Mouse (Mus musculus) intestine, embryonic 14.5 days (tissue): ENCODE measurements at regions not wholly inside any gene's neighbourhood (a gene's known extent, or its start where the extent isn't known, plus 50 kb on each side); places are given as distances from the start of the nearest gene placed in this dataset.

Experiments used
- ATAC-seq: fragments of 200-750 bp; cut with Nextera tagmentation; replicated peaks from 2 replicates; pipeline ENCODE4 v1.8.0; 2017; ENCODE audit warnings: low read depth, moderate number of reproducible peaks, moderate TSS enrichment, moderate library complexity; ENCODE audit not compliant: low FRiP score, low TSS enrichment
- DNase-seq: peaks from one replicate; pipeline ENCODE4 v3.0.0-alpha.2; 2018; ENCODE audit warnings: low spot score
- H3K27ac ChIP-seq: fragments of 300-500 bp; sonication (generic); 2 replicates; pipeline ENCODE4 v1.5.1; 2014; ENCODE audit warnings: low read depth, mild to moderate bottlenecking, control low read depth
- H3K27me3 ChIP-seq: fragments of 300-500 bp; sonication (generic); replicated peaks from 2 replicates; pipeline ENCODE4 v1.6.1; 2014; ENCODE audit warnings: low read length, control low read depth; ENCODE audit not compliant: control insufficient read depth, insufficient read depth
- H3K36me3 ChIP-seq: fragments of 300-500 bp; sonication (generic); 2 replicates; pipeline ENCODE4 v1.6.1; 2014; ENCODE audit warnings: low read length, control low read depth; ENCODE audit not compliant: control insufficient read depth, insufficient read depth
- H3K4me1 ChIP-seq: fragments of 300-500 bp; sonication (generic); replicated peaks from 2 replicates; pipeline ENCODE4 v1.6.1; 2014; ENCODE audit warnings: low read length, control low read depth, mixed read lengths; ENCODE audit not compliant: control insufficient read depth, insufficient read depth
- H3K4me2 ChIP-seq: fragments of 300-500 bp; sonication (generic); 2 replicates; pipeline ENCODE4 v1.6.1; 2014; ENCODE audit warnings: low read length
- H3K4me3 ChIP-seq: fragments of 300-500 bp; sonication (generic); 2 replicates; pipeline ENCODE4 v1.5.1; 2014; ENCODE audit warnings: low read depth, low read length, control low read depth, mixed read lengths
- H3K9ac ChIP-seq: fragments of 300-500 bp; sonication (generic); 2 replicates; pipeline ENCODE4 v1.6.1; 2014; ENCODE audit warnings: mild to moderate bottlenecking, low read length
- H3K9me3 ChIP-seq: fragments of 300-500 bp; sonication (generic); 2 replicates; pipeline ENCODE4 v1.6.1; 2016; ENCODE audit warnings: low read length, control low read depth; ENCODE audit not compliant: control insufficient read depth
- WGBS: fragments of 180-500 bp; shearing (Covaris S2); extraction: QIAGEN DNeasy Blood & Tissue Kit; methylation state at CpG from one replicate; pipeline ENCODE4 v1.1.7; 2014; 5-methylcytosine and 5-hydroxymethylcytosine counted together

- H3K4me3 ChIP-seq: no peak overlapping the region
- 90% methylated on average over 3 of the region's 3 CpGs for WGBS
Measured at GRCm38 (mm10) chr1:90668787-90669186, 66.0 kb downstream of the Cops8 start.

GRCm38 (mm10) chr1:90669237-90669636, 66.5 kb downstream of the Cops8 start:
- H3K4me2 ChIP-seq: no peak overlapping the region
- 94% methylated on average over 1 of the region's 1 CpGs for WGBS
- H3K9me3 ChIP-seq: no peaks in the 10 kb centered on the region
- no peaks in the 10 kb centered on the region for H3K27me3 ChIP-seq
- no peaks in the 10 kb centered on the region for H3K36me3 ChIP-seq
- H3K27ac ChIP-seq: no peak overlapping the region
- no peak overlapping the region for H3K4me3 ChIP-seq
- no peak overlapping the region for H3K9ac ChIP-seq
- DNase-seq (no peak), ATAC-seq (no peak)
- no peaks in the 10 kb centered on the region; the same call in 1 of the 2 replicates for H3K4me1 ChIP-seq

More at GRCm38 (mm10) chr1:90668787-90669186, 66.0 kb downstream of the Cops8 start:
- no peak for DNase-seq
- Histone ChIP-seq H3K4me2 (no peak overlapping the region), H3K27ac (no peak overlapping the region), H3K4me1 (no peaks in the 10 kb centered on the region; the same call in 1 of the 2 replicates), H3K9ac (no peak overlapping the region), H3K27me3 (no peaks in the 10 kb centered on the region), H3K36me3 (no peaks in the 10 kb centered on the region), H3K9me3 (no peaks in the 10 kb centered on the region)
- no peak for ATAC-seq

GRCm38 (mm10) chr1:90670346-90670745, 67.6 kb downstream of the Cops8 start:
- Histone ChIP-seq H3K27ac (no peak overlapping the region), H3K9ac (no peak overlapping the region), H3K36me3 (no peaks in the 10 kb centered on the region), H3K4me2 (no peak overlapping the region), H3K9me3 (no peaks in the 10 kb centered on the region), H3K27me3 (no peaks in the 10 kb centered on the region), H3K4me3 (no peak overlapping the region), H3K4me1 (no peaks in the 10 kb centered on the region; the same call in 1 of the 2 replicates)
- ATAC-seq (no peak), DNase-seq (no peak)
- WGBS: 92% methylated on average over 3 of the region's 3 CpGs

GRCm38 (mm10) chr1:90673751-90674150, 71.0 kb downstream of the Cops8 start:
- no peaks in the 10 kb centered on the region for H3K27me3 ChIP-seq
- 51% methylated on average over 2 of the region's 2 CpGs for WGBS
- no peak overlapping the region for H3K27ac ChIP-seq
- H3K4me1 ChIP-seq: peaks cover 10% of the 10 kb centered on the region
- DNase-seq (no peak), ATAC-seq (no peak)
- H3K9me3 ChIP-seq: no peaks in the 10 kb centered on the region
- H3K9ac ChIP-seq: no peak overlapping the region
- no peak overlapping the region for H3K4me3 ChIP-seq
- H3K36me3 ChIP-seq: no peaks in the 10 kb centered on the region
- no peak overlapping the region for H3K4me2 ChIP-seq

GRCm38 (mm10) chr1:90676192-90677006, 73.6 kb downstream of the Cops8 start:
- Histone ChIP-seq H3K27me3 (no peaks in the 10 kb centered on the region), H3K9me3 (no peaks in the 10 kb centered on the region), H3K4me1 (peaks cover 16% of the 10 kb centered on the region), H3K36me3 (no peaks in the 10 kb centered on the region), H3K9ac (no peak overlapping the region), H3K27ac (peak overlapping the region; percentile 34; the same call in 1 of the 2 replicates), H3K4me2 (no peak overlapping the region), H3K4me3 (no peak overlapping the region)
- ATAC-seq: no peak
- 25% methylated on average over 9 of the region's 9 CpGs for WGBS
- no peak for DNase-seq

- Histone ChIP-seq H3K9ac (no peak overlapping the region), H3K4me3 (no peak overlapping the region), H3K27ac (no peak overlapping the region), H3K27me3 (no peaks in the 10 kb centered on the region), H3K9me3 (no peaks in the 10 kb centered on the region), H3K4me2 (no peak overlapping the region), H3K4me1 (peaks cover 16% of the 10 kb centered on the region), H3K36me3 (no peaks in the 10 kb centered on the region)
- no peak for DNase-seq
- ATAC-seq: no peak
Measured at GRCm38 (mm10) chr1:90677188-90677587, 74.4 kb downstream of the Cops8 start.

- H3K4me3 ChIP-seq: no peak overlapping the region
Measured at GRCm38 (mm10) chr1:90677651-90678201, 74.9 kb downstream of the Cops8 start.

GRCm38 (mm10) chr1:90678416-90678815, 75.6 kb downstream of the Cops8 start:
- no peaks in the 10 kb centered on the region for H3K9me3 ChIP-seq
- ATAC-seq (no peak), DNase-seq (no peak)
- no peaks in the 10 kb centered on the region for H3K36me3 ChIP-seq
- WGBS: 58% methylated on average over 2 of the region's 2 CpGs
- no peak overlapping the region for H3K4me2 ChIP-seq
- no peaks in the 10 kb centered on the region for H3K27me3 ChIP-seq
- no peak overlapping the region for H3K9ac ChIP-seq
- H3K4me3 ChIP-seq: no peak overlapping the region
- peaks cover 16% of the 10 kb centered on the region for H3K4me1 ChIP-seq
- H3K27ac ChIP-seq: 0 out of 2 replicates have a peak overlapping the region, but pooled peaks have one; percentile 14

More at GRCm38 (mm10) chr1:90677651-90678201, 74.9 kb downstream of the Cops8 start:
- peaks cover 16% of the 10 kb centered on the region for H3K4me1 ChIP-seq
- no peaks in the 10 kb centered on the region for H3K27me3 ChIP-seq
- no peaks in the 10 kb centered on the region for H3K36me3 ChIP-seq
- ATAC-seq (no peak), DNase-seq (no peak)
- H3K27ac ChIP-seq: no peak overlapping the region
- no peak overlapping the region for H3K9ac ChIP-seq
- H3K9me3 ChIP-seq: no peaks in the 10 kb centered on the region
- H3K4me2 ChIP-seq: no peak overlapping the region
- 54% methylated on average over 1 of the region's 1 CpGs for WGBS
